Mouse (Mus musculus): Measurements from ENCODE around the gene Dnajb12. TPM values are rescaled to one million over a fixed set of nuclear protein-coding genes. Genes with fewer than 3 reads are reported as not detected.
A peak's percentile ranks its signal among the peaks of the same experiment; 100 is the strongest.

The Dnajb12 gene
- polyA plus RNA-seq, 1 experiment = 44.6 TPM

GRCm38 (mm10) chr10:59886081-59886466 is 6.7 kb downstream of the Dnajb12 start:
- Histone ChIP-seq H3K27ac (ENCODE audit: control insufficient read depth, insufficient read depth, low read length) (no peak overlapping the region), H3K36me3 (ENCODE audit: control insufficient read depth, insufficient read depth, low read length) (peaks cover 3% of the 10 kb centered on the region; the same call in 1 of the 2 replicates), H3K27me3 (ENCODE audit: control insufficient read depth, insufficient read depth, low read length) (no peaks in the 10 kb centered on the region), H3K4me3 (ENCODE audit: control insufficient read depth, insufficient read depth, low read length) (no peak overlapping the region), H3K4me1 (replicated peaks; ENCODE audit: control insufficient read depth, insufficient read depth, low read length) (peaks cover 28% of the 10 kb centered on the region)
- WGBS = 98% methylated on average over 1 of the region's 1 CpGs
- TF ChIP-seq POLR2A (IDR thresholded peaks at IDR 0.05; ENCODE audit: control insufficient read depth, extremely low read depth, insufficient read depth, low read length, poor library complexity) (no peak), CTCF (IDR thresholded peaks at IDR 0.05; ENCODE audit: borderline replicate concordance, control insufficient read depth, extremely low read depth, insufficient read depth, low read length, poor library complexity) (no peak)
- no peak for DNase-seq

GRCm38 (mm10) chr10:59887432-59887831 is 8.1 kb downstream of the Dnajb12 start:
- no peak for TF ChIP-seq POLR2A (IDR thresholded peaks at IDR 0.05; ENCODE audit: control insufficient read depth, extremely low read depth, insufficient read depth, low read length, poor library complexity)
- no peak for TF ChIP-seq CTCF (IDR thresholded peaks at IDR 0.05; ENCODE audit: borderline replicate concordance, control insufficient read depth, extremely low read depth, insufficient read depth, low read length, poor library complexity)
- DNase-seq = no peak
- 74% methylated on average over 5 of the region's 5 CpGs for WGBS
- Histone ChIP-seq H3K36me3 (ENCODE audit: control insufficient read depth, insufficient read depth, low read length) (peaks cover 3% of the 10 kb centered on the region; the same call in 1 of the 2 replicates), H3K27ac (ENCODE audit: control insufficient read depth, insufficient read depth, low read length) (no peak overlapping the region), H3K4me1 (replicated peaks; ENCODE audit: control insufficient read depth, insufficient read depth, low read length) (peaks cover 28% of the 10 kb centered on the region), H3K27me3 (ENCODE audit: control insufficient read depth, insufficient read depth, low read length) (no peaks in the 10 kb centered on the region), H3K4me3 (ENCODE audit: control insufficient read depth, insufficient read depth, low read length) (no peak overlapping the region)

- no peak for DNase-seq
- TF ChIP-seq CTCF (IDR thresholded peaks at IDR 0.05; ENCODE audit: borderline replicate concordance, control insufficient read depth, extremely low read depth, insufficient read depth, low read length, poor library complexity) (no peak), POLR2A (IDR thresholded peaks at IDR 0.05; ENCODE audit: control insufficient read depth, extremely low read depth, insufficient read depth, low read length, poor library complexity) (no peak)
- Histone ChIP-seq H3K36me3 (ENCODE audit: control insufficient read depth, insufficient read depth, low read length) (peaks cover 3% of the 10 kb centered on the region; the same call in 1 of the 2 replicates), H3K27ac (ENCODE audit: control insufficient read depth, insufficient read depth, low read length) (no peak overlapping the region), H3K4me3 (ENCODE audit: control insufficient read depth, insufficient read depth, low read length) (no peak overlapping the region), H3K27me3 (ENCODE audit: control insufficient read depth, insufficient read depth, low read length) (no peaks in the 10 kb centered on the region), H3K4me1 (replicated peaks; ENCODE audit: control insufficient read depth, insufficient read depth, low read length) (peaks cover 28% of the 10 kb centered on the region)
- 54% methylated on average over 7 of the region's 7 CpGs for WGBS
These were observed 10.0 kb downstream of the Dnajb12 start for GRCm38 (mm10) chr10:59889339-59889738.

GRCm38 (mm10) chr10:59889953-59890751 is 10.8 kb downstream of the Dnajb12 start:
- Histone ChIP-seq H3K27ac (ENCODE audit: control insufficient read depth, insufficient read depth, low read length) (no peak overlapping the region), H3K4me3 (ENCODE audit: control insufficient read depth, insufficient read depth, low read length) (no peak overlapping the region), H3K36me3 (ENCODE audit: control insufficient read depth, insufficient read depth, low read length) (peaks cover 3% of the 10 kb centered on the region; the same call in 1 of the 2 replicates), H3K27me3 (ENCODE audit: control insufficient read depth, insufficient read depth, low read length) (no peaks in the 10 kb centered on the region), H3K4me1 (replicated peaks; ENCODE audit: control insufficient read depth, insufficient read depth, low read length) (peaks cover 25% of the 10 kb centered on the region)
- no peak for DNase-seq
- 49% methylated on average over 15 of the region's 15 CpGs for WGBS
- no peak for TF ChIP-seq CTCF (IDR thresholded peaks at IDR 0.05; ENCODE audit: borderline replicate concordance, control insufficient read depth, extremely low read depth, insufficient read depth, low read length, poor library complexity)
- TF ChIP-seq POLR2A (IDR thresholded peaks at IDR 0.05; ENCODE audit: control insufficient read depth, extremely low read depth, insufficient read depth, low read length, poor library complexity) = no peak

- Histone ChIP-seq H3K4me1 (replicated peaks; ENCODE audit: control insufficient read depth, insufficient read depth, low read length) (peaks cover 46% of the 10 kb centered on the region), H3K36me3 (ENCODE audit: control insufficient read depth, insufficient read depth, low read length) (peaks cover 3% of the 10 kb centered on the region; the same call in 1 of the 2 replicates), H3K27me3 (ENCODE audit: control insufficient read depth, insufficient read depth, low read length) (no peaks in the 10 kb centered on the region), H3K4me3 (ENCODE audit: control insufficient read depth, insufficient read depth, low read length) (no peak overlapping the region), H3K27ac (ENCODE audit: control insufficient read depth, insufficient read depth, low read length) (no peak overlapping the region)
- 56% methylated on average over 6 of the region's 6 CpGs for WGBS
- DNase-seq = peak; percentile 82
- peak; percentile 94; the same call in 1 of the 2 replicates for TF ChIP-seq CTCF (IDR thresholded peaks at IDR 0.05; ENCODE audit: borderline replicate concordance, control insufficient read depth, extremely low read depth, insufficient read depth, low read length, poor library complexity)
- no peak for TF ChIP-seq POLR2A (IDR thresholded peaks at IDR 0.05; ENCODE audit: control insufficient read depth, extremely low read depth, insufficient read depth, low read length, poor library complexity)
These were observed 13.6 kb downstream of the Dnajb12 start for GRCm38 (mm10) chr10:59892977-59893376.

- DNase-seq = peak; percentile 90
- H3K27me3 ChIP-seq (ENCODE audit: control insufficient read depth, insufficient read depth, low read length) = no peaks in the 10 kb centered on the region
- no peak for TF ChIP-seq POLR2A (IDR thresholded peaks at IDR 0.05; ENCODE audit: control insufficient read depth, extremely low read depth, insufficient read depth, low read length, poor library complexity)
- peak; percentile 98 for TF ChIP-seq CTCF (IDR thresholded peaks at IDR 0.05; ENCODE audit: borderline replicate concordance, control insufficient read depth, extremely low read depth, insufficient read depth, low read length, poor library complexity)
- 79% methylated on average over 25 of the region's 25 CpGs for WGBS
- H3K4me1 ChIP-seq (replicated peaks; ENCODE audit: control insufficient read depth, insufficient read depth, low read length) = peaks cover 51% of the 10 kb centered on the region
- peaks cover 3% of the 10 kb centered on the region; the same call in 1 of the 2 replicates for H3K36me3 ChIP-seq (ENCODE audit: control insufficient read depth, insufficient read depth, low read length)
- peak overlapping the region; percentile 0; the same call in 1 of the 2 replicates for H3K27ac ChIP-seq (ENCODE audit: control insufficient read depth, insufficient read depth, low read length)
- no peak overlapping the region for H3K4me3 ChIP-seq (ENCODE audit: control insufficient read depth, insufficient read depth, low read length)
These were observed 15.2 kb downstream of the Dnajb12 start for GRCm38 (mm10) chr10:59894251-59895160.
